Mouse (Mus musculus): Measurements from ENCODE around the gene Gm49333. TPM values are rescaled to one million over a fixed set of nuclear protein-coding genes. Genes with fewer than 3 reads are reported as not detected.

Gene Gm49333
- total and polyA plus RNA-seq, 2 experiments from 2014 or later, result not detected

- TF ChIP-seq CTCF (IDR thresholded peaks at IDR 0.05; ENCODE audit: low read depth), result no peak
- Histone ChIP-seq H3K4me3 (ENCODE audit: low read depth, low read length) (peak overlapping the region; percentile 57), H3K36me3 (ENCODE audit: insufficient read depth) (no peaks in the 10 kb centered on the region; the same call in 1 of the 2 replicates), H3K9ac (no peak overlapping the region), H3K27ac (ENCODE audit: low read depth, low read length) (peak overlapping the region; percentile 79), H3K9me3 (ENCODE audit: low read length) (no peaks in the 10 kb centered on the region), H3K27me3 (ENCODE audit: insufficient read depth, low read length) (no peaks in the 10 kb centered on the region), H3K4me2 (ENCODE audit: low read depth) (peak overlapping the region; percentile 91), H3K4me1 (ENCODE audit: insufficient read depth) (peaks cover 5% of the 10 kb centered on the region; the same call in 1 of the 2 replicates)
- WGBS, result 28% methylated on average over 11 of the region's 11 CpGs
- DNase-seq (peak; percentile 84), ATAC-seq (peak; percentile 87)
Observed at GRCm38 (mm10) chr16:20628871-20629391, 17.5 kb downstream of the Gm49333 start.

DNA sequence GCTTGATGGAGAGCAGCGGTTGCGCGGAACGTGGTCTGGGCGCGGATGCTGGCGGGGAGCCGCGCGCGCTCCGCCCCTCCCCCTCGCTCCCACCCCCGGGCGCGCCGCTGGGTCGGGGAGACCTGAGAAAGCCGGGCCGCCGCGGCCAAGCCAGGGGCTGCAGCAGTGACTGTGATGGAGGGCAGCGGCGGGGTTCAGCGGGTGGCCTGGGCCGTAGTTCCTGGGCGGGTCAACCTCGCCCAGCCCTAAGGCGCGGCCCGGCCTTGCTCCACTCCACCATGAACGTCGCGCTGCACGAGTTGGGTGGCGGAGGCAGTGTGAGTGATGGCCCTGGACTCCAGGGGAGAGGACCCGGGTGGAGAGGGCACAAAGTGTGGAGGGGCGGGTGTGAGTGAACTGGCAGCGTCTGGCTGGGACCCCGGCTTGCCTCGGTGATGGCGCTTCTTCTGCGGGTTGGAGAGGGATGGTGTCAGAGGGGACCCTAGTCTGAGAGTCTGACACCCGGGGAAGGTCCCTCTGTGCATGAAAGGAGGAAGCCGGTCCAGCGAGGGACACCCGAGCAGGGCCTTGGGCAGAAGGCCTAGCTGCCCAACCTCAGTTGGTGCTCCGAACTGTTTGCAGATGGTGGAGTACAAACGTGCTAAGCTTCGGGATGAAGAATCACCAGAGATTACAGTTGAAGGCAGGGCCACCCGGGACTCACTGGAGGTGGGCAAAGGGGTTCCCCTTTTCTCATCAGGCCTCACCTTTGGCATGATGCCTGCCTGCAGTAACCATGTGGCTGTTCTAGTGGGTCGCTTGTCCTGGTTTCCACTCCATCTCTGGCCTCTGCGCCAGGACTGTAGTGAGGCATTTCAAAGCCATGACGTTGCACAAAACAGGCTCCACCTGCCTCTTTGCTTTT is 18.6 kb downstream of the Gm49333 start, which contains the start of gene Ece2:
Ece2 (plus strand) TSS at position 98 of the 904 bp plus-strand sequence.
- 6% methylated on average over 49 of the region's 54 CpGs for WGBS
- Histone ChIP-seq H3K27ac (ENCODE audit: low read depth, low read length) (peak within 1 kb of the TSS; percentile 79), H3K4me1 (ENCODE audit: insufficient read depth) (peaks cover 5% of the 10 kb centered on the region; the same call in 1 of the 2 replicates), H3K9me3 (ENCODE audit: low read length) (no peaks in the 10 kb centered on the region), H3K4me3 (ENCODE audit: low read depth, low read length) (peak within 1 kb of the TSS; percentile 57), H3K4me2 (ENCODE audit: low read depth) (peak within 1 kb of the TSS; percentile 91), H3K36me3 (ENCODE audit: insufficient read depth) (no peaks in the 10 kb centered on the region; the same call in 1 of the 2 replicates), H3K27me3 (ENCODE audit: insufficient read depth, low read length) (no peaks in the 10 kb centered on the region), H3K9ac (peak within 1 kb of the TSS; percentile 78)
- ATAC-seq (peak; percentile 53), DNase-seq (peak; percentile 55)
- TF ChIP-seq CTCF (IDR thresholded peaks at IDR 0.05; ENCODE audit: low read depth), result no peak

DNA sequence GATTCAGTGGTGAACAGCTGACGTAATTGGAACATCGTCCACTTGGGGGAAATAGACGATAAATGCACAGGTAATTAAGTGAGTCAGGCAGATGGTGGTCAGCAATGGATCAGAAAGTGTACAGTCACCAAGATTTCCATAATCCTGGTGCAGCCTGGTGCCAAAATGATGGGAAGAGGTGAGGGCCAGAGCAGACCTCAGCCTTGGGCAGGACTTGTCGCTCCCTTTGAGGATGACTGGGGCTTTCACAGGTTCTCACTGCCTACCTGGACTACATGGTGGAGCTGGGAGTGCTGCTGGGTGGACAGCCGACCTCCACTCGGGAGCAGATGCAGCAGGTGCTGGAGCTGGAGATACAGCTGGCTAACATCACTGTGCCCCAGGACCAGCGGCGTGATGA is 26.0 kb downstream of the Gm49333 start:
- DNase-seq (no peak), ATAC-seq (no peak)
- no peak overlapping the region for H3K4me3 ChIP-seq (ENCODE audit: low read depth, low read length)
- no peak for TF ChIP-seq CTCF (IDR thresholded peaks at IDR 0.05; ENCODE audit: low read depth)
- H3K27me3 ChIP-seq (ENCODE audit: insufficient read depth, low read length), result no peaks in the 10 kb centered on the region
- H3K27ac ChIP-seq (ENCODE audit: low read depth, low read length), result no peak overlapping the region
- WGBS, result 85% methylated on average over 8 of the region's 8 CpGs
- peaks cover 7% of the 10 kb centered on the region; the same call in 1 of the 2 replicates for H3K4me1 ChIP-seq (ENCODE audit: insufficient read depth)
- no peaks in the 10 kb centered on the region; the same call in 1 of the 2 replicates for H3K36me3 ChIP-seq (ENCODE audit: insufficient read depth)
- H3K4me2 ChIP-seq (ENCODE audit: low read depth), result no peak overlapping the region
- H3K9me3 ChIP-seq (ENCODE audit: low read length), result no peaks in the 10 kb centered on the region
- H3K9ac ChIP-seq, result no peak overlapping the region

DNA sequence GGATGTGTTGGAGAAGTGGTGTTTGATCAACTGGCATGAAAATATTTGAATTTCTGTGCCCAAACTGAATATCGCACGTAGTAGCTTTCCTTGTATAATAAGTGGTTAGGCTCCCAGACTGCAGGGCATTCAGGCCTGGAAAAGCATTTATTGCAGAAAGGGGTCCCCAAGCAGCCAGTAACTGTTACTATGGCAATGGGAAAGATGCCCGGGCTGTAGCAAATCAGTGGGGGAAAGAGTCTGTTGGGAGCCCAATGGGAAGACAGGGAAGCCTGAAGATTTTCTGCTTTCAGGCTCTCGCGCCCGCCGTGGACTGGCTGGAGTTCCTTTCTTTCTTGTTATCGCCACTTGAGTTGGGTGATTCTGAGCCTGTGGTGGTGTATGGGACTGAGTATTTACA is 27.0 kb downstream of the Gm49333 start:
- peak overlapping the region; percentile 58; the same call in 1 of the 2 replicates for H3K27ac ChIP-seq (ENCODE audit: low read depth, low read length)
- no peak overlapping the region for H3K9ac ChIP-seq
- H3K4me2 ChIP-seq (ENCODE audit: low read depth), result peak overlapping the region; percentile 35
- WGBS, result 30% methylated on average over 8 of the region's 8 CpGs
- H3K4me1 ChIP-seq (ENCODE audit: insufficient read depth), result peaks cover 7% of the 10 kb centered on the region; the same call in 1 of the 2 replicates
- TF ChIP-seq CTCF (IDR thresholded peaks at IDR 0.05; ENCODE audit: low read depth), result no peak
- no peaks in the 10 kb centered on the region for H3K9me3 ChIP-seq (ENCODE audit: low read length)
- H3K4me3 ChIP-seq (ENCODE audit: low read depth, low read length), result no peak overlapping the region
- H3K27me3 ChIP-seq (ENCODE audit: insufficient read depth, low read length), result no peaks in the 10 kb centered on the region
- DNase-seq, result peak; percentile 88
- ATAC-seq, result peak; percentile 93
- no peaks in the 10 kb centered on the region for H3K36me3 ChIP-seq (ENCODE audit: insufficient read depth)

GRCm38 (mm10) chr16:20642161-20642560 is 30.8 kb downstream of the Gm49333 start:
- peak; percentile 91 for TF ChIP-seq CTCF (IDR thresholded peaks at IDR 0.05; ENCODE audit: low read depth)
- WGBS, result 1% methylated on average over 8 of the region's 8 CpGs
- no peak overlapping the region for H3K27ac ChIP-seq (ENCODE audit: low read depth, low read length)
- no peaks in the 10 kb centered on the region for H3K27me3 ChIP-seq (ENCODE audit: insufficient read depth, low read length)
- H3K4me1 ChIP-seq (ENCODE audit: insufficient read depth), result peaks cover 7% of the 10 kb centered on the region; the same call in 1 of the 2 replicates
- H3K36me3 ChIP-seq (ENCODE audit: insufficient read depth), result peaks cover 20% of the 10 kb centered on the region
- no peak overlapping the region for H3K4me3 ChIP-seq (ENCODE audit: low read depth, low read length)
- ATAC-seq (peak; percentile 68), DNase-seq (peak; percentile 88)
- no peak overlapping the region for H3K4me2 ChIP-seq (ENCODE audit: low read depth)
- H3K9ac ChIP-seq, result no peak overlapping the region
- H3K9me3 ChIP-seq (ENCODE audit: low read length), result no peaks in the 10 kb centered on the region

DNA sequence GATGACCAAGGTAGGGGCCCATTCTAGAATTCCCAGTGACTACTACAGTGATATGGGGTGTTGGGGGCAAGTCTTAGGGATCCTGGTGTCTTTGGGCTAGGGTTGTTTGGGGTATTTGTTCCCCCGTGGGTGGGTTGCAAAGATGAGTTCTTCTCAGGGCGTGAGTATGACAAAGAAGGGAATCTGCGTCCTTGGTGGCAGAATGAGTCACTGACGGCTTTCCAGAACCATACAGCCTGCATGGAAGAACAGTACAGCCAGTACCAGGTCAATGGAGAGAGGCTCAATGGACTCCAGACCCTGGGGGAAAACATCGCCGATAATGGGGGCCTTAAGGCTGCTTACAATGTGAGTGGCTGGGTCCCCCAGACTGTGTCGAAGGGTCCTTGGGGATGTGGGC is 32.5 kb downstream of the Gm49333 start:
- Histone ChIP-seq H3K4me3 (ENCODE audit: low read depth, low read length) (no peak overlapping the region), H3K27ac (ENCODE audit: low read depth, low read length) (no peak overlapping the region), H3K9ac (no peak overlapping the region), H3K27me3 (ENCODE audit: insufficient read depth, low read length) (no peaks in the 10 kb centered on the region), H3K4me2 (ENCODE audit: low read depth) (no peak overlapping the region), H3K4me1 (ENCODE audit: insufficient read depth) (no peaks in the 10 kb centered on the region), H3K36me3 (ENCODE audit: insufficient read depth) (peaks cover 20% of the 10 kb centered on the region), H3K9me3 (ENCODE audit: low read length) (no peaks in the 10 kb centered on the region)
- ATAC-seq (no peak), DNase-seq (no peak)
- no peak for TF ChIP-seq CTCF (IDR thresholded peaks at IDR 0.05; ENCODE audit: low read depth)
- 90% methylated on average over 7 of the region's 7 CpGs for WGBS

Measured in forebrain, postnatal 0 days (tissue).